Mouse (Mus musculus): ENCODE measurements at regions not wholly inside any gene's neighbourhood (a gene's known extent, or its start where the extent isn't known, plus 50 kb on each side); places are given as distances from the start of the nearest gene placed in this dataset.
"Not testable (repeated sequence)": the region's sequence is repeated elsewhere in the genome, so short reads cannot be mapped to it uniquely, and the experiment has no call there.

DNA sequence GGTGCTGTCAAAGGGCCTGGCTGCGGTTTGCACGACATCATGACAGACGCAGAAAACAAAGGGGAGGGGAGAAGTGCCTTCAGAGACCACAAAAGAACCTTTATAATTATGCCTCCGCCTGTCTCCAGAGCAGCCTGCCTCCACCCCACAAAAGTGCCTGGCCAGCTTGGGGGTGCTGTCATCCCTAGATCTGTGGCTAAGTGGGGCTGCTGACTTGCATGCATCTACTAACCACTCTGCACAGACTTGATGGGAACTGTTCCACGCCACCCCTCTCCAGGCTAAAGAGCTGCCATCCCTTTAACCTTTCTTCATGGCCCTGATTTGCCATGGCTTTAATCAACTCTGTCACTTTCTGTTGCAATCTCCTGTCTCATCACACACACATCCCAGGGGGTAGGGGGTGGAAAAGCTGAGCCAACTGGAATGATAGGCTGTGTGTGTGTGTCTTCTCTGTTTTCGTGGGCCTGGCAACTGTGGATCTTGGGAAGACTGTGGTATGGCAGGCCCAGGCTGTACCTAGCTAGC, 162.4 kb upstream of the Pkdcc start:
- no peaks in the 10 kb centered on the region for H3K4me1 ChIP-seq (ENCODE audit: insufficient read depth, low read depth, low read length)
- TF ChIP-seq CTCF (IDR thresholded peaks at IDR 0.05; ENCODE audit: low read depth, low read length): no peak
- TF ChIP-seq GATA1 (IDR thresholded peaks at IDR 0.05; ENCODE audit: borderline replicate concordance, low read length): no peak
- no peak for TF ChIP-seq TAL1 (conservative IDR thresholded peaks at IDR 0.05; ENCODE audit: low read depth, low read length)
- no peak for TF ChIP-seq GATA2 (IDR thresholded peaks at IDR 0.05; ENCODE audit: borderline replicate concordance, low read depth, low read length)
- no peak for TF ChIP-seq POLR2AphosphoS5 (IDR thresholded peaks at IDR 0.05; ENCODE audit: insufficient replicate concordance, low read depth, low read length)
- ATAC-seq (ENCODE audit: extremely low read depth, insufficient number of reproducible peaks, low FRiP score, poor library complexity, severe bottlenecking) (no peak), DNase-seq (ENCODE audit: low spot score) (no peak)
- no peaks in the 10 kb centered on the region for H3K36me3 ChIP-seq (replicated peaks)
- H3K4me3 ChIP-seq (ENCODE audit: low read depth, low read length): no peak overlapping the region
- peaks cover 79% of the 10 kb centered on the region for H3K9me3 ChIP-seq (replicated peaks)
- no peaks in the 10 kb centered on the region for H3K27me3 ChIP-seq (ENCODE audit: insufficient read depth, low read length)

DNA sequence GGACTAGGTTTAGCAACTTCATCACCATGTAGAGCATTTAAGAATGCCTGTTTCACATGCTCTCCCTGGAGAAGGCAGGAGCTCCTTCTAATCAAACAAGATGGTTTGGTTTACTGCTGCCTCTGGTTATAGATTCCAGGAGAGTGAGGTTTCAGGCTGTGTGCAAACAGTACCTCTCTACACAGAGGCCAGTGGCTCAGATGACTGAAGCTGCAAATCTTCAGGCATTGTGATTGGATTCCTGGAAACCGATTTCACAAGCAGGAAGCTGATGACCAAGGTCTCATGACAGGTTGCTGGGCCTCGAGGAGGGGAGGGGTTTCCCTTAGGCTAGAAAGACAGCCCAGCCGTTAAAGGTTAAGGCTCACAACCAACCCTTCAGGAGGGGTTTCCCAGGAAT, 157.3 kb upstream of the Pkdcc start:
- Histone ChIP-seq H3K4me1 (ENCODE audit: insufficient read depth, low read depth, low read length) (no peaks in the 10 kb centered on the region), H3K9me3 (replicated peaks) (peaks cover 62% of the 10 kb centered on the region), H3K4me3 (ENCODE audit: low read depth, low read length) (no peak overlapping the region), H3K27me3 (ENCODE audit: insufficient read depth, low read length) (no peaks in the 10 kb centered on the region), H3K36me3 (replicated peaks) (no peaks in the 10 kb centered on the region)
- ATAC-seq (ENCODE audit: extremely low read depth, insufficient number of reproducible peaks, low FRiP score, poor library complexity, severe bottlenecking): no peak
- TF ChIP-seq TAL1 (conservative IDR thresholded peaks at IDR 0.05; ENCODE audit: low read depth, low read length) (no peak), GATA1 (IDR thresholded peaks at IDR 0.05; ENCODE audit: borderline replicate concordance, low read length) (no peak), GATA2 (IDR thresholded peaks at IDR 0.05; ENCODE audit: borderline replicate concordance, low read depth, low read length) (no peak), POLR2AphosphoS5 (IDR thresholded peaks at IDR 0.05; ENCODE audit: insufficient replicate concordance, low read depth, low read length) (no peak), CTCF (IDR thresholded peaks at IDR 0.05; ENCODE audit: low read depth, low read length) (no peak)
- no peak for DNase-seq (ENCODE audit: low spot score)

GRCm38 (mm10) chr17:83061843-83062242, 153.2 kb upstream of the Pkdcc start:
- H3K4me1 ChIP-seq (ENCODE audit: insufficient read depth, low read depth, low read length): no peaks in the 10 kb centered on the region
- TF ChIP-seq GATA1 (IDR thresholded peaks at IDR 0.05; ENCODE audit: borderline replicate concordance, low read length): no peak
- TF ChIP-seq GATA2 (IDR thresholded peaks at IDR 0.05; ENCODE audit: borderline replicate concordance, low read depth, low read length): no peak
- no peak for TF ChIP-seq POLR2AphosphoS5 (IDR thresholded peaks at IDR 0.05; ENCODE audit: insufficient replicate concordance, low read depth, low read length)
- no peak for TF ChIP-seq CTCF (IDR thresholded peaks at IDR 0.05; ENCODE audit: low read depth, low read length)
- no peak for TF ChIP-seq TAL1 (conservative IDR thresholded peaks at IDR 0.05; ENCODE audit: low read depth, low read length)
- no peaks in the 10 kb centered on the region for H3K27me3 ChIP-seq (ENCODE audit: insufficient read depth, low read length)
- no peak for DNase-seq (ENCODE audit: low spot score)
- no peak for ATAC-seq (ENCODE audit: extremely low read depth, insufficient number of reproducible peaks, low FRiP score, poor library complexity, severe bottlenecking)
- peaks cover 43% of the 10 kb centered on the region for H3K9me3 ChIP-seq (replicated peaks)
- H3K36me3 ChIP-seq (replicated peaks): no peaks in the 10 kb centered on the region
- H3K4me3 ChIP-seq (ENCODE audit: low read depth, low read length): no peak overlapping the region

DNA sequence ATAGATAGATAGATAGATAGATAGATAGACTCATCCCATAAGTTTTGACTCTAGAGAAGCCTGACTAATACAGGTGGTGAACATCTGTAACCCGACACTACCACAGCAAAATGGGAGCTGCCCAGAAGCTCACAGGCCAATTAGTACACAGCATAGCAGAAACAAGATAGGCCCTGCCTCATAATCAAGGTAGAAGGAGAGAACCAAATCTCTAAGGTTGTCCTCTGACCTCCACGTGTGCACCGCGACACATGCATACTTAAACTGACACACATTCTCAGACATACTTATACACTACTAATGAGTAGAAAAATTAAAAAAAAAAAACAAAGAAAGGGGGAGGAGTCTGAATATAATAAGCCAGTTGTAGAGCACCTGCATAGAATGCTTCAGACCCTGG, 151.2 kb upstream of the Pkdcc start:
- no peak overlapping the region for H3K4me3 ChIP-seq (ENCODE audit: low read depth, low read length)
- H3K9me3 ChIP-seq (replicated peaks): peaks cover 47% of the 10 kb centered on the region
- H3K4me1 ChIP-seq (ENCODE audit: insufficient read depth, low read depth, low read length): no peaks in the 10 kb centered on the region
- H3K27me3 ChIP-seq (ENCODE audit: insufficient read depth, low read length): no peaks in the 10 kb centered on the region
- TF ChIP-seq GATA2 (IDR thresholded peaks at IDR 0.05; ENCODE audit: borderline replicate concordance, low read depth, low read length) (no peak), GATA1 (IDR thresholded peaks at IDR 0.05; ENCODE audit: borderline replicate concordance, low read length) (no peak), POLR2AphosphoS5 (IDR thresholded peaks at IDR 0.05; ENCODE audit: insufficient replicate concordance, low read depth, low read length) (no peak), TAL1 (conservative IDR thresholded peaks at IDR 0.05; ENCODE audit: low read depth, low read length) (no peak), CTCF (IDR thresholded peaks at IDR 0.05; ENCODE audit: low read depth, low read length) (no peak)
- ATAC-seq (ENCODE audit: extremely low read depth, insufficient number of reproducible peaks, low FRiP score, poor library complexity, severe bottlenecking) (no peak), DNase-seq (ENCODE audit: low spot score) (no peak)
- H3K36me3 ChIP-seq (replicated peaks): no peaks in the 10 kb centered on the region

- DNase-seq (ENCODE audit: low spot score); H3K4me1 ChIP-seq (ENCODE audit: insufficient read depth, low read depth, low read length); H3K4me3 ChIP-seq (ENCODE audit: low read depth, low read length); H3K36me3 ChIP-seq (replicated peaks); H3K27me3 ChIP-seq (ENCODE audit: insufficient read depth, low read length); ATAC-seq (ENCODE audit: extremely low read depth, insufficient number of reproducible peaks, low FRiP score, poor library complexity, severe bottlenecking): not testable (repeated sequence)
- peaks cover 49% of the 10 kb centered on the region for H3K9me3 ChIP-seq (replicated peaks)
Observed at GRCm38 (mm10) chr17:83064376-83064775, 150.7 kb upstream of the Pkdcc start.

DNA sequence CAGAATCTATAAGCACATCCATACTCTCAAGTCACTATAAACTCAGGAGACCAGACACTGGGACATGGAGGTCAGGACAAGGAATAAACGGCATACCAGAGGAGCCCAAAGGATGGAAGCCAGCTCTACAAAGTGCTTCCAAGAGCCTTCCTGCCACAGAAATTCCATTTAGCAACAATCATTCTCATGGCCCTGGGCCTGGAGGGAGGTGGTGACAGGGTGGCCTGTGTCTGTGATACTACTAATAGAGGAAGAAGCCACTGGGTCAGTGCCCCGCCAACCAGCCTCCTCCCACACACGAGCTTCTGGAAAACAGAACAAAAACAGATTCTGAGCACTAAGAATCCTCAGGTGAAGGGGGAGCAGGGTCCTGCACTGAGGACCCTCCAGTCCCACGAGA, 145.8 kb upstream of the Pkdcc start:
- TF ChIP-seq POLR2AphosphoS5 (IDR thresholded peaks at IDR 0.05; ENCODE audit: insufficient replicate concordance, low read depth, low read length): no peak
- TF ChIP-seq GATA1 (IDR thresholded peaks at IDR 0.05; ENCODE audit: borderline replicate concordance, low read length): no peak
- TF ChIP-seq TAL1 (conservative IDR thresholded peaks at IDR 0.05; ENCODE audit: low read depth, low read length): no peak
- no peak for DNase-seq (ENCODE audit: low spot score)
- Histone ChIP-seq H3K9me3 (replicated peaks) (peaks cover 64% of the 10 kb centered on the region), H3K4me1 (ENCODE audit: insufficient read depth, low read depth, low read length) (no peaks in the 10 kb centered on the region), H3K27me3 (ENCODE audit: insufficient read depth, low read length) (no peaks in the 10 kb centered on the region), H3K36me3 (replicated peaks) (no peaks in the 10 kb centered on the region), H3K4me3 (ENCODE audit: low read depth, low read length) (no peak overlapping the region)
- no peak for ATAC-seq (ENCODE audit: extremely low read depth, insufficient number of reproducible peaks, low FRiP score, poor library complexity, severe bottlenecking)

DNA sequence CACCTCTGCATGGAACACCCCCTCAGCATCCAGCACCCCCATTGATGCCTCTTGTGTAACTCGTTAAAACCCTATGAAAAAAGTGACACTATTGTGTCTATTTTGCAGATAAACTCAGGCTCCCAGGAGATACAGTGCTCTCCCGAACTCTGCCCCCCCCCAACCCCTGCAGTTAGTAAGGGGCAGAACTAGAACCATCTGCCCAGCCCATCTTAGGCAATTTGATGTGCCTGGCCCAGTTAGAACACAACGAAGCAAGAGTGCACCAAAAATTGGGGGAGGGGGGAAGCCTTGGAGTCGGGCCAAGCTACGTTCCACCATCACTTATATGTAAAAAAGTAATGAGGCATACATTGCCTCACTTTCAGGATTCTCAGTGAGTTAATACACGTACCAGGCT, 143.3 kb upstream of the Pkdcc start:
- peaks cover 60% of the 10 kb centered on the region for H3K9me3 ChIP-seq (replicated peaks)
- no peak for DNase-seq (ENCODE audit: low spot score)
- no peaks in the 10 kb centered on the region for H3K4me1 ChIP-seq (ENCODE audit: insufficient read depth, low read depth, low read length)
- no peaks in the 10 kb centered on the region for H3K27me3 ChIP-seq (ENCODE audit: insufficient read depth, low read length)
- no peaks in the 10 kb centered on the region for H3K36me3 ChIP-seq (replicated peaks)
- no peak overlapping the region for H3K4me3 ChIP-seq (ENCODE audit: low read depth, low read length)
- TF ChIP-seq TAL1 (conservative IDR thresholded peaks at IDR 0.05; ENCODE audit: low read depth, low read length) (no peak), GATA1 (IDR thresholded peaks at IDR 0.05; ENCODE audit: borderline replicate concordance, low read length) (no peak), GATA2 (IDR thresholded peaks at IDR 0.05; ENCODE audit: borderline replicate concordance, low read depth, low read length) (no peak), POLR2AphosphoS5 (IDR thresholded peaks at IDR 0.05; ENCODE audit: insufficient replicate concordance, low read depth, low read length) (no peak), CTCF (IDR thresholded peaks at IDR 0.05; ENCODE audit: low read depth, low read length) (no peak)
- no peak for ATAC-seq (ENCODE audit: extremely low read depth, insufficient number of reproducible peaks, low FRiP score, poor library complexity, severe bottlenecking)
